Mouse (Mus musculus): Measurements from ENCODE around the gene Il15. TPM values are rescaled to one million over a fixed set of nuclear protein-coding genes. Genes with fewer than 3 reads are reported as not detected.

Gene Il15
- polyA plus RNA-seq (2014; fragmentation: Nextera tagmentation; extraction: Ambion mirVana), result 3.6 and 4.4 TPM in 2 replicates

DNA sequence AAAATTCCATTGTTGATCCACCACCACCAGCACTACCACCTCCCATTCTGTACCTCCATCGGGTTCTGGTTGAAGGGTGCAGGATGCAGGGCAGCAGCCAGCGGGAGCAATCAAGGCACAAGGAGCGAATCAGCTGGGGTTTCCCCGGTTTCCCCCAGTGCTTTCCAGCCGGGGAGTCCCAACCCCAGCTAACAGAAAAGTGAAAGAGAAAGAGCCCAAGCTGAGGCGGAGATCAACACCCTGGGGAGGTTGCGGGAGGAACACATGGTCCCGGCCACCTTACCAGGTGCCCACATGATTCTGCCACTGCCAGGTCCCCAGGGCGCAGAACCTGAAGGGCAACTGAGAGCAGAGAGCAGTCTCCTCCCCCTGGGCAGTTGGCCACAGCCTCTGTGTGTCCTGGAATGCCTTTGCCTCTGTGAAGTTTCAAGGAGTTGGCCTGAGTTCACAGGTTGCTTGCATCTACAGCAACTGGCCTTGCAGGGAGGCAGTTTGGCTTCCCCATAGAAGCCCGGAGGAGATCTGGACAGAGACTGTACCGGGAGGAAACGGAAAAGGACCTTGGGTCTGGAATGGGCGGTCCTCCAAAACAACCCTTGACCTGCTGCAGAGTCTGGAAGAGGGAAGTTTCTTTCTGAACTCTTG is at the start of gene Il15:
Gene Il15 (minus strand): TSS at position 537 of the 645 bp plus-strand sequence.
- H3K4me3 ChIP-seq (ENCODE audit: low read depth, low read length), result peak within 1 kb of the TSS; percentile 46
- no peaks in the 10 kb centered on the region for H3K27me3 ChIP-seq (replicated peaks; ENCODE audit: control insufficient read depth, insufficient read depth, low read length)
- peak; percentile 57 for ATAC-seq (ENCODE audit: low read depth)
- peak within 1 kb of the TSS; percentile 52 for H3K9ac ChIP-seq (ENCODE audit: low read depth, low read length)
- WGBS, result 5% methylated on average over 13 of the region's 13 CpGs
- peak; percentile 29 for DNase-seq (ENCODE audit: low spot score)
- no peaks in the 10 kb centered on the region for H3K36me3 ChIP-seq (ENCODE audit: control insufficient read depth, insufficient read depth, low read length)
- no peaks in the 10 kb centered on the region for H3K9me3 ChIP-seq (ENCODE audit: control insufficient read depth, low read length)
- no peak within 1 kb of the TSS for H3K27ac ChIP-seq (replicated peaks; ENCODE audit: low read depth, low read length)
- no peaks in the 10 kb centered on the region; the same call in 1 of the 2 replicates for H3K4me1 ChIP-seq (ENCODE audit: control insufficient read depth, insufficient read depth, low read length)
- H3K4me2 ChIP-seq (ENCODE audit: low read depth, low read length), result peak within 1 kb of the TSS; percentile 76

DNA sequence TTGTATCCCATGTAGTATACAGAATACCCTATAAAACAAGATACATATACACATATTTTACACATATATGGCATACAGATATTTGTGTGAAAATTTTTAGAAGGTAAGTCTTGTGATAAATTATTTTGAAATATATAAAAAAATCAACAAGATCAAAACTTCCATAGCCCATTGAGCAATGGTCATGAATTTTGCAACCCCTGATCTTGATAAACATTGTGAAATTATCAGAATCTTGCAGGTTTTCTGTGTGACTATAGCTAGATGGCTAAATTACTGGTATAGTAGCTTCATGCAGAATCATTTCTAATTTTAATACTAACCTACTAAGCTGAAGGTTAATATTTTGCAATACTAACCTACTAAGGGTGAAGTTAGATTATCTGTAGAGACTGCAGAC is 41.9 kb upstream of the Il15 start:
- H3K9ac ChIP-seq (ENCODE audit: low read depth, low read length), result no peak overlapping the region
- no peaks in the 10 kb centered on the region for H3K9me3 ChIP-seq (ENCODE audit: control insufficient read depth, low read length)
- H3K36me3 ChIP-seq (ENCODE audit: control insufficient read depth, insufficient read depth, low read length), result no peaks in the 10 kb centered on the region
- no peaks in the 10 kb centered on the region for H3K4me1 ChIP-seq (ENCODE audit: control insufficient read depth, insufficient read depth, low read length)
- ATAC-seq (ENCODE audit: low read depth), result no peak
- no peaks in the 10 kb centered on the region for H3K27me3 ChIP-seq (replicated peaks; ENCODE audit: control insufficient read depth, insufficient read depth, low read length)
- DNase-seq (ENCODE audit: low spot score), result no peak
- H3K27ac ChIP-seq (replicated peaks; ENCODE audit: low read depth, low read length), result no peak overlapping the region
- H3K4me3 ChIP-seq (ENCODE audit: low read depth, low read length), result no peak overlapping the region
- no peak overlapping the region for H3K4me2 ChIP-seq (ENCODE audit: low read depth, low read length)

DNA sequence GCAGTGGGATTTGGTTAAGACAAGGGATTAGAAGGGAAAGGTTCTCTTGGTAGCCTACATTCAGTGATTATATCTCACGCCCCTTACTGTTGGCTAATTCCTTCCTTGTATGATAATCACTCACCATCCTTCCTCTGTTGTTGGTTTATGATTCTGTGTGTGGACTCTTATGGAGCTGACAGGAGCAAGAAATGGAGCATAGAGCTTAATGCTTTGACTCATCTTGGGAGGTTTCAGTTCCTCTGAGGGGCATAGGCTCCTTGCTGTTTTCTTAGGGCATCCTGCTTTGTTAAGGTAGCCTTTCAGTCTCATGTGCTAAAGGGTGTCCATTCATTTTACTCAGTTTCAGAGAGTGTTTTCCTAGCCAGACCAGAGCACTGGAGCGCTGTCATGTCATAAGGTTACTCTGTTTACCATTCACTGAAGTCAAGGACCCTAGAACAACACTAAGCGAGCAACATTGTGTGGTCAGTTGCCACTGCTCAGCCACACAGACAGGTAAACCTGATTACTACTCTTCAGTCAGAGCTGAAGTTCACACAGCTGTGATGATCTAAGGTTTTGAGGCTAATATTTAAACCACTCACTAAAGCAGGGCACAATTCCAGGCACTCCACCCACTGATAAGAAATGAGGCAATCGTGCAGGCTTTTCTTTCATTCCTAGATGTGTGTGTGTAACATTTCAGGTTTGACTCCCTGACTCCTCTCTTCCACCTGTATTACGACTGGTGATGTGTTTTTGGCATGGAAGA is 13.7 kb upstream of the Il15 start:
- H3K4me1 ChIP-seq (ENCODE audit: control insufficient read depth, insufficient read depth, low read length), result no peaks in the 10 kb centered on the region
- H3K36me3 ChIP-seq (ENCODE audit: control insufficient read depth, insufficient read depth, low read length), result no peaks in the 10 kb centered on the region
- H3K4me2 ChIP-seq (ENCODE audit: low read depth, low read length), result no peak overlapping the region
- H3K27me3 ChIP-seq (replicated peaks; ENCODE audit: control insufficient read depth, insufficient read depth, low read length), result no peaks in the 10 kb centered on the region
- no peaks in the 10 kb centered on the region for H3K9me3 ChIP-seq (ENCODE audit: control insufficient read depth, low read length)
- WGBS, result 73% methylated on average over 5 of the region's 5 CpGs
- peak; percentile 3 for DNase-seq (ENCODE audit: low spot score)
- H3K27ac ChIP-seq (replicated peaks; ENCODE audit: low read depth, low read length), result no peak overlapping the region
- H3K4me3 ChIP-seq (ENCODE audit: low read depth, low read length), result no peak overlapping the region
- H3K9ac ChIP-seq (ENCODE audit: low read depth, low read length), result no peak overlapping the region
- no peak for ATAC-seq (ENCODE audit: low read depth)

DNA sequence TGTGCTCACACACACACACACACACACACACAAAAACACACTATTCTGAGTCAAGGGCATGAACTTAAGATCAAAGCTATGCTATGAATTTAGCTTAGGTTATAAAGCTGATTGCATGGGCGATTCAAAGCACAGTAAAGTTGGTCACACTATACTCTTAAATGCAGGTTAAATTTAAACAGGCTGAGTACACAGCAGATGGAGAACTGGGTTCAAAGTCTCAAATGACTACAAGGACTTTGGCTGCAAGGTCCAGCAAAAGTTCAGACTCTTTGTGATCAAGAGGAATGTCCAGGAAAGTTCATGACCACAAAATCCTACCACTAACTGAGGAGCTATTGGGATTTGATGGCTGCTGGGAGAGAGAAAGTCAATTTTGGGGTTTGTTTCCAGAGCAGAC is 12.5 kb upstream of the Il15 start:
- Histone ChIP-seq H3K4me1 (ENCODE audit: control insufficient read depth, insufficient read depth, low read length) (no peaks in the 10 kb centered on the region), H3K27ac (replicated peaks; ENCODE audit: low read depth, low read length) (no peak overlapping the region), H3K4me2 (ENCODE audit: low read depth, low read length) (no peak overlapping the region), H3K4me3 (ENCODE audit: low read depth, low read length) (no peak overlapping the region), H3K36me3 (ENCODE audit: control insufficient read depth, insufficient read depth, low read length) (no peaks in the 10 kb centered on the region), H3K9ac (ENCODE audit: low read depth, low read length) (no peak overlapping the region), H3K27me3 (replicated peaks; ENCODE audit: control insufficient read depth, insufficient read depth, low read length) (no peaks in the 10 kb centered on the region), H3K9me3 (ENCODE audit: control insufficient read depth, low read length) (no peaks in the 10 kb centered on the region)
- 70% methylated on average over 1 of the region's 1 CpGs for WGBS
- ATAC-seq (ENCODE audit: low read depth), result no peak
- DNase-seq (ENCODE audit: low spot score), result no peak

DNA sequence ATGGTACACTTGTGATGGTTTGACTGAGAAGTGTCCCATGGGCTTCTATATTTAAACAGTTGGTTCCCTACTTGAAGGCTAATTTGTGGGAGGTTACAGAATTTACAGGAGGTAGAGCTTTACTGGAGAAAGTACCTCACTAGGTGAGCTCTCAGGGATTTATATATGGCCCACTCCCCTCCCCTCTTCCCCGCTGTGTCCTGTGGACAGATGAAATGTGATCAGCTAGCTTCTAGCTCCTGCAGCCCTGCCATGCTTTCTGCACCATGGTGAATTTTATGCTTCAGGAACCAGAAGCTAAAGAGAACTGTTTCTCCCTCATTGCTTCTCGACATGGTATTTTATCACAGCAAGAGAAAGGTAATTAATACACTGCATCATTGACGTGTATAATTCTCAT is 7.1 kb upstream of the Il15 start:
- WGBS, result 60% methylated on average over 3 of the region's 3 CpGs
- H3K36me3 ChIP-seq (ENCODE audit: control insufficient read depth, insufficient read depth, low read length), result no peaks in the 10 kb centered on the region

DNA sequence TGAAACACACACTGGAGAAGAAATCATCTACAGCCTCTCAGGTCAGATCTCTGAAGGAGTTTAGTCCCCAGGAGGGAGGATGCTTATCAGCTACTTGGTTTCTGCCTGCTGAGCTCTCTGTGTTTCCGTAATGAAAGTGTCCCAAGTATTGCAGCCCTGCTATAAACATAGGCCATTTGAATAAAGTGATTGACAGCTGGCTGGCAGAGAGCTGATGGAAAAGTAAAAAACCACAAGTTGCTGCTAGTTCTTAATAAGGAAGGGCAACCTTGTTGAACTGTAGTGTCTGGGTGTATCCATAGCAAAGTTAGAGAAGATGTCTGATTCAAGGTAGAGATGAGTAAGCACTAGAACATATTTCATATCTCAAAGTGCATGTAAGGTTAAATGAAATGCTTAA is 4.0 kb upstream of the Il15 start:
- Histone ChIP-seq H3K36me3 (ENCODE audit: control insufficient read depth, insufficient read depth, low read length) (no peaks in the 10 kb centered on the region), H3K9me3 (ENCODE audit: control insufficient read depth, low read length) (no peaks in the 10 kb centered on the region), H3K9ac (ENCODE audit: low read depth, low read length) (no peak overlapping the region), H3K4me1 (ENCODE audit: control insufficient read depth, insufficient read depth, low read length) (no peaks in the 10 kb centered on the region), H3K4me2 (ENCODE audit: low read depth, low read length) (no peak overlapping the region), H3K27me3 (replicated peaks; ENCODE audit: control insufficient read depth, insufficient read depth, low read length) (no peaks in the 10 kb centered on the region), H3K4me3 (ENCODE audit: low read depth, low read length) (no peak overlapping the region), H3K27ac (replicated peaks; ENCODE audit: low read depth, low read length) (no peak overlapping the region)
- WGBS, result 69% methylated on average over 1 of the region's 1 CpGs
- DNase-seq (ENCODE audit: low spot score), result no peak
- no peak for ATAC-seq (ENCODE audit: low read depth)

More for the DNA sequence above, 7.1 kb upstream of the Il15 start:
- DNase-seq (ENCODE audit: low spot score), result no peak
- no peak for ATAC-seq (ENCODE audit: low read depth)
- no peaks in the 10 kb centered on the region for H3K4me1 ChIP-seq (ENCODE audit: control insufficient read depth, insufficient read depth, low read length)
- H3K4me2 ChIP-seq (ENCODE audit: low read depth, low read length), result no peak overlapping the region
- H3K27ac ChIP-seq (replicated peaks; ENCODE audit: low read depth, low read length), result no peak overlapping the region
- H3K9me3 ChIP-seq (ENCODE audit: control insufficient read depth, low read length), result no peaks in the 10 kb centered on the region
- H3K9ac ChIP-seq (ENCODE audit: low read depth, low read length), result no peak overlapping the region
- H3K27me3 ChIP-seq (replicated peaks; ENCODE audit: control insufficient read depth, insufficient read depth, low read length), result no peaks in the 10 kb centered on the region
- H3K4me3 ChIP-seq (ENCODE audit: low read depth, low read length), result no peak overlapping the region

DNA sequence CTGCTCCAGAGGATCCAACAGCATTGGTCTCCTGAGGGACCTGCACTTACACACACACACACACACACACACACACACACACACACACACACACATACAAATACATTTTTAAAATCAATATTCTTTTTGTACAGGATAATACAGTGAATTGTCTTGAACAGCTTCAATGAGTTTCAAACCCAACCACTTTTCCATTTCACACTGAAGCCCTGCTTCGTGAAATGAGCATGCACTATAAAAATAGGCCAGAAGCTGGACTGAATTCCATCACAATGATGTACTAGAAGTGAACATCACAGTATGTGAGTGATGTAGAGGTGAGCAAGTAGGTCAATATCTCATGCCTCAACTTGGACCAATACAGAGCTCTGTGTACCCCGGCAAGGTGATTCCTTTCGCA is 1.0 kb upstream of the Il15 start:
- Histone ChIP-seq H3K27me3 (replicated peaks; ENCODE audit: control insufficient read depth, insufficient read depth, low read length) (no peaks in the 10 kb centered on the region), H3K27ac (replicated peaks; ENCODE audit: low read depth, low read length) (no peak overlapping the region), H3K4me2 (ENCODE audit: low read depth, low read length) (no peak overlapping the region), H3K4me1 (ENCODE audit: control insufficient read depth, insufficient read depth, low read length) (no peaks in the 10 kb centered on the region; the same call in 1 of the 2 replicates), H3K9ac (ENCODE audit: low read depth, low read length) (no peak overlapping the region), H3K4me3 (ENCODE audit: low read depth, low read length) (no peak overlapping the region), H3K9me3 (ENCODE audit: control insufficient read depth, low read length) (no peaks in the 10 kb centered on the region), H3K36me3 (ENCODE audit: control insufficient read depth, insufficient read depth, low read length) (no peaks in the 10 kb centered on the region)
- DNase-seq (ENCODE audit: low spot score), result no peak
- ATAC-seq (ENCODE audit: low read depth), result no peak
- 93% methylated on average over 3 of the region's 3 CpGs for WGBS

DNA sequence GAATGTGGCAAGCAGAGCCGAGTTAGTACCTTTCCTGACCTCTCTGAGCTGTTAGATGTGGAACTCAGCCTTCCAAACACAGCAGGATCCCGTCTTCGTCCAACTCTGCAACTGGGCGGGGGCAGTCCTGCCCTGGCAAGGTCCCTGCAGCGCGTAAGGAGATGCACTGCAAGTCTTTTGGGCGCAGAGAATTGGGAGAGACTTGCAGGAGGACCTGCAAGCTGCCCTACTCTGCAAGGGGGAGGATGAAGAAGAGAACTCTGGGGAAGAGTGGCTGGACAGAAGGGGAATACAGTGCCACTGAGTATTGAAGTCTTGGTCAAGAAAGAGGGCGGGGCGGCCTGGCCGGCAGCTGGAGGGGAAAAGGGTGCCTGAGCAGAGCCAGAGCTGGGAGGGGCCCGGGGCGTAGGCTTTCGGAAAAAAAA is 749 bp downstream of the Il15 start:
- H3K4me2 ChIP-seq (ENCODE audit: low read depth, low read length), result peak overlapping the region; percentile 76
- peak overlapping the region; percentile 46 for H3K4me3 ChIP-seq (ENCODE audit: low read depth, low read length)
- ATAC-seq (ENCODE audit: low read depth) (peak; percentile 12; the same call in 1 of the 2 replicates), DNase-seq (ENCODE audit: low spot score) (peak; percentile 24)
- no peaks in the 10 kb centered on the region for H3K9me3 ChIP-seq (ENCODE audit: control insufficient read depth, low read length)
- H3K27ac ChIP-seq (replicated peaks; ENCODE audit: low read depth, low read length), result no peak overlapping the region
- peak overlapping the region; percentile 52 for H3K9ac ChIP-seq (ENCODE audit: low read depth, low read length)
- H3K4me1 ChIP-seq (ENCODE audit: control insufficient read depth, insufficient read depth, low read length), result no peaks in the 10 kb centered on the region; the same call in 1 of the 2 replicates
- WGBS, result 0% methylated on average over 11 of the region's 13 CpGs
- H3K36me3 ChIP-seq (ENCODE audit: control insufficient read depth, insufficient read depth, low read length), result no peaks in the 10 kb centered on the region
- H3K27me3 ChIP-seq (replicated peaks; ENCODE audit: control insufficient read depth, insufficient read depth, low read length), result no peaks in the 10 kb centered on the region

Measured in embryonic facial prominence, embryonic 14.5 days (tissue).